Mouse (Mus musculus) CH12.LX (cell line): ENCODE measurements at regions not wholly inside any gene's neighbourhood (a gene's known extent, or its start where the extent isn't known, plus 50 kb on each side); places are given as distances from the start of the nearest gene placed in this dataset.

Experiments used
- DNase-seq: peaks from one replicate; pipeline ENCODE4 v3.0.0-alpha.2; 2013; ENCODE audit errors: extremely low read depth
- H3K27ac ChIP-seq: 2 replicates; pipeline ENCODE4 v1.5.1; 2012; ENCODE audit warnings: low read depth, mild to moderate bottlenecking, control low read depth, moderate library complexity; ENCODE audit not compliant: insufficient read depth
- H3K27me3 ChIP-seq: replicated peaks from 2 replicates; pipeline ENCODE3; 2012; ENCODE audit warnings: inconsistent platforms
- H3K36me3 ChIP-seq, 2 experiments: replicated peaks in 1 of 2; 2 replicates each; pipeline versions ENCODE3 to v1.6.1; 2012; ENCODE audit warnings: inconsistent platforms in 1 of 2, low read length in 1 of 2, mild to moderate bottlenecking in 1 of 2, mixed read lengths in 1 of 2, moderate library complexity in 1 of 2; ENCODE audit not compliant: control insufficient read depth in 1 of 2, insufficient read depth in 1 of 2
- H3K4me1 ChIP-seq, 2 experiments: 2 replicates each; pipeline ENCODE4 v1.6.1; 2012; ENCODE audit warnings: inconsistent platforms in 1 of 2, moderate library complexity in 1 of 2; ENCODE audit not compliant: insufficient read depth in 2 of 2, control insufficient read depth in 1 of 2
- H3K4me2 ChIP-seq: 2 replicates; pipeline ENCODE4 v1.6.1; 2012; ENCODE audit warnings: low read depth, mild to moderate bottlenecking, control low read depth; ENCODE audit not compliant: poor library complexity, insufficient read depth, severe bottlenecking
- H3K4me3 ChIP-seq, 3 experiments: fragments of 150-350 bp in 1 of 3; sonication (generic) in 1 of 3; replicated peaks in 1 of 3; 2 replicates each; pipeline versions ENCODE3 to v1.5.1; 2011 to 2012; ENCODE audit warnings: low read depth in 2 of 3, low read length in 2 of 3, mild to moderate bottlenecking in 2 of 3, moderate library complexity in 2 of 3, control low read depth in 1 of 3, improper control_type of control experiment in 1 of 3, inconsistent platforms in 1 of 3, mixed read lengths in 1 of 3; ENCODE audit not compliant: poor library complexity in 1 of 3
- H3K79me2 ChIP-seq: replicated peaks from 2 replicates; pipeline ENCODE4 v1.6.1; 2012; ENCODE audit warnings: mild to moderate bottlenecking, moderate library complexity; ENCODE audit not compliant: control insufficient read depth, poor library complexity, insufficient read depth, severe bottlenecking; ENCODE audit errors: extremely low read depth
- H3K9ac ChIP-seq: 2 replicates; pipeline ENCODE4 v1.6.1; 2012; ENCODE audit warnings: low read depth, mild to moderate bottlenecking, control low read depth, moderate library complexity; ENCODE audit not compliant: insufficient read depth
- H3K9me3 ChIP-seq: replicated peaks from 2 replicates; pipeline ENCODE3; 2012; ENCODE audit warnings: low read length, inconsistent platforms, mixed read lengths
- CTCF ChIP-seq, 2 experiments: IDR thresholded peaks in 1 of 2; conservative IDR thresholded peaks in 1 of 2; 2 replicates each; pipeline ENCODE4 v1.5.1; 2011 to 2012; ENCODE audit warnings: low read depth in 2 of 2, low read length in 2 of 2, improper control_type of control experiment in 1 of 2, inconsistent platforms in 1 of 2, mild to moderate bottlenecking in 1 of 2, moderate library complexity in 1 of 2
- ETS1 ChIP-seq: conservative IDR thresholded peaks from 2 replicates; pipeline ENCODE4 v1.6.1; 2012; ENCODE audit warnings: low read depth, mild to moderate bottlenecking, inconsistent platforms, low read length, improper control_type of control experiment, moderate library complexity
- MAZ ChIP-seq: IDR thresholded peaks from 2 replicates; pipeline ENCODE4 v1.6.1; 2012; ENCODE audit warnings: low read depth, mild to moderate bottlenecking, inconsistent platforms, low read length, improper control_type of control experiment, moderate library complexity
- MYC ChIP-seq: IDR thresholded peaks from 2 replicates; pipeline ENCODE4 v1.6.1; 2011; ENCODE audit warnings: low read depth, mild to moderate bottlenecking, improper control_type of control experiment, low read length
- NELFE ChIP-seq: IDR thresholded peaks from 2 replicates; pipeline ENCODE4 v1.6.1; 2011; ENCODE audit warnings: low read depth, low read length, improper control_type of control experiment
- NRF1 ChIP-seq: IDR thresholded peaks from 2 replicates; pipeline ENCODE4 v1.6.1; 2014; ENCODE audit warnings: low read depth, mild to moderate bottlenecking, inconsistent platforms, low read length, improper control_type of control experiment, moderate library complexity
- RAD21 ChIP-seq: IDR thresholded peaks from 2 replicates; pipeline ENCODE4 v1.6.1; 2011; ENCODE audit warnings: low read depth, mild to moderate bottlenecking, low read length, improper control_type of control experiment, moderate library complexity
- SIN3A ChIP-seq: IDR thresholded peaks from 2 replicates; pipeline ENCODE4 v1.6.1; 2012; ENCODE audit warnings: low read length, improper control_type of control experiment, inconsistent platforms
- SMC3 ChIP-seq: IDR thresholded peaks from 2 replicates; pipeline ENCODE4 v1.6.1; 2011; ENCODE audit warnings: low read depth, low read length, improper control_type of control experiment
- UBTF ChIP-seq: IDR thresholded peaks from 2 replicates; pipeline ENCODE4 v1.6.1; 2012; ENCODE audit warnings: low read depth, mild to moderate bottlenecking, inconsistent platforms, low read length, improper control_type of control experiment, moderate library complexity
- ZKSCAN1 ChIP-seq: IDR thresholded peaks from 2 replicates; pipeline ENCODE4 v1.6.1; 2012; ENCODE audit warnings: low read depth, inconsistent platforms, low read length, improper control_type of control experiment, borderline replicate concordance
- ZMIZ1 ChIP-seq: IDR thresholded peaks from 2 replicates; pipeline ENCODE4 v1.6.1; 2012; ENCODE audit warnings: low read depth, mild to moderate bottlenecking, inconsistent platforms, low read length, improper control_type of control experiment
- ZNF384 ChIP-seq: IDR thresholded peaks from 2 replicates; pipeline ENCODE4 v1.6.1; 2012; ENCODE audit warnings: low read depth, low read length, improper control_type of control experiment, inconsistent platforms
- dilution Hi-C: fragments of 300-500 bp; cut with MboI; formaldehyde crosslinking; loops from 2 replicates; pipeline ENCODE4 v1.14.3; 2020; ENCODE audit warnings: low sequenced_read_pairs; ENCODE audit not compliant: extremely low pct_unique_long_range_greater_than_20kb, extremely low pct_ligation_motif_present
- in situ Hi-C: fragments of 300-500 bp; cut with MboI; formaldehyde crosslinking; loops from 3 replicates; pipeline ENCODE4 v1.14.3; 2019; ENCODE audit warnings: low sequenced_read_pairs, low pct_ligation_motif_present, low pct_unique_long_range_greater_than_20kb, mixed read lengths

- H3K4me3 ChIP-seq, result no peak overlapping the region
- H3K4me2 ChIP-seq, result no peak overlapping the region
- DNase-seq, result peak; percentile 46
- no peaks in the 10 kb centered on the region for H3K4me1 ChIP-seq
- no peak overlapping the region for H3K9ac ChIP-seq
- H3K27ac ChIP-seq, result no peak overlapping the region
- in situ Hi-C loops, result loop anchor here (25.0 kb wide), 1 partner anchor 1509 kb away; no protein-coding TSS in a partner anchor
- no peaks in the 10 kb centered on the region for H3K36me3 ChIP-seq
- H3K79me2 ChIP-seq, result no peaks in the 10 kb centered on the region
- dilution Hi-C loops, result no loop called here
- TF ChIP-seq RAD21, result peak; percentile 75
- TF ChIP-seq ZMIZ1, result no peak
- TF ChIP-seq MAZ, result no peak
- peak; percentile 21 to 56; a peak in 2 of 4 replicates for TF ChIP-seq CTCF (conservative IDR thresholded peaks at IDR 0.05 in 1 of 2, IDR thresholded peaks at IDR 0.05 in 1 of 2; ENCODE audit: low read depth in 2 of 2, low read length in 2 of 2)
- TF ChIP-seq SMC3, result peak; percentile 35; the same call in 1 of the 2 replicates
- no peaks in the 10 kb centered on the region for H3K27me3 ChIP-seq
- no peaks in the 10 kb centered on the region for H3K9me3 ChIP-seq
These were observed 586.9 kb downstream of the Kcnj2 start for GRCm38 (mm10) chr11:111652882-111653281.

GRCm38 (mm10) chr11:111657778-111658177 lies 591.8 kb downstream of the Kcnj2 start:
- Histone ChIP-seq H3K4me1 (no peaks in the 10 kb centered on the region), H3K4me3 (no peak overlapping the region), H3K79me2 (no peaks in the 10 kb centered on the region), H3K4me2 (no peak overlapping the region), H3K9me3 (no peaks in the 10 kb centered on the region)
- dilution Hi-C loops, result no loop called here
- no peak for TF ChIP-seq NELFE
- TF ChIP-seq ZKSCAN1, result no peak
- TF ChIP-seq MYC, result no peak
- no peak for TF ChIP-seq UBTF
- no peak for TF ChIP-seq ETS1
- no peak for TF ChIP-seq MAZ
- TF ChIP-seq NRF1, result no peak
- no peak for TF ChIP-seq SIN3A
- TF ChIP-seq ZNF384, result no peak
- TF ChIP-seq, all 38 proteins: peak for 0
- no peak for DNase-seq
- Histone ChIP-seq H3K9ac (no peak overlapping the region), H3K27ac (0 out of 2 replicates have a peak overlapping the region, but pooled peaks have one; percentile 46), H3K36me3 (no peaks in the 10 kb centered on the region), H3K27me3 (no peaks in the 10 kb centered on the region)
- in situ Hi-C loops, result loop anchor here (25.0 kb wide), 1 partner anchor 1505 kb away; no protein-coding TSS in a partner anchor
